Mouse (Mus musculus): ENCODE measurements around the gene Ddx27.

DNA sequence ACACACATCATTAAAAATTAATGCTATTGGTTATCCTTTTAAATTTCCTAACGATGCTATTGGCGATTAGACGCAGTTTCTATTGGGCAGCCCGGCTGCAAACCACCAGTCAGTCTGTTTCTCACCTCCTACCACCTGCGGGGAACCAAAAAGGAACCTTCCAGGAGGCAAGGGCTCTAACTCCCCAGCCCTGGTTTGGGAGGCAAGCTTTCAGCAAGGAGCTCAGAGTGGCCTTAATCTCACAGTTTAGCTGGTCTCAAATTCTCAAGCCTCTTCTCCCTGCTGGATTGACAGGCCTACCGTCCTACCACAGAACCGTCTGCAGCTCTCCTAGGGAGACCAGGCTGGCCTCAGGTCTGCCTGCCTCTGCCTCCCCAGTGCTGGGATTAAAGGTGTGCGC is 44.5 kb downstream of the Ddx27 start:
- TF ChIP-seq MAFK (IDR thresholded peaks at IDR 0.05; ENCODE audit: insufficient read depth, low read depth, low read length) (no peak), ZC3H11A (IDR thresholded peaks at IDR 0.05; ENCODE audit: borderline replicate concordance, low read depth, low read length) (no peak)

Data from ES-E14 (cell line).